Mouse (Mus musculus) embryonic fibroblast, embryonic 13.5 days (primary cell): ENCODE measurements around the gene Katnb1. TPM values are rescaled to one million over a fixed set of nuclear protein-coding genes. Genes with fewer than 3 reads are reported as not detected.

ENCODE experiments used
- H3K27ac ChIP-seq: 2 replicates; pipeline ENCODE4 v1.5.1; 2012; ENCODE audit warnings: low read length, control low read depth, inconsistent platforms; ENCODE audit not compliant: insufficient read depth
- H3K4me1 ChIP-seq: 2 replicates; pipeline ENCODE4 v1.6.1; 2011; ENCODE audit warnings: low read length; ENCODE audit not compliant: control insufficient read depth, insufficient read depth
- H3K4me3 ChIP-seq: 2 replicates; pipeline ENCODE4 v1.5.1; 2011; ENCODE audit warnings: mild to moderate bottlenecking, control low read depth, low read length; ENCODE audit not compliant: insufficient read depth
- CTCF ChIP-seq: IDR thresholded peaks from 2 replicates; pipeline ENCODE4 v1.5.1; 2011; ENCODE audit warnings: mild to moderate bottlenecking, control low read depth, low read length, moderate library complexity, borderline replicate concordance; ENCODE audit not compliant: insufficient read depth
- POLR2A ChIP-seq: IDR thresholded peaks from 2 replicates; pipeline ENCODE4 v1.6.1; 2011; ENCODE audit warnings: low read depth, mild to moderate bottlenecking, control low read depth, low read length, moderate library complexity
- polyA plus RNA-seq: library from polyadenylated mRNA; stranded (reverse); fragments of >200 nt; gene quantifications from 2 replicates; pipeline ENCODE4 v1.2.4, GENCODE M21; 2011; ENCODE audit warnings: low read depth; ENCODE audit not compliant: missing spikeins, insufficient read length

Katnb1 gene
- polyA plus RNA-seq, 1 experiment = 9.0 TPM

DNA sequence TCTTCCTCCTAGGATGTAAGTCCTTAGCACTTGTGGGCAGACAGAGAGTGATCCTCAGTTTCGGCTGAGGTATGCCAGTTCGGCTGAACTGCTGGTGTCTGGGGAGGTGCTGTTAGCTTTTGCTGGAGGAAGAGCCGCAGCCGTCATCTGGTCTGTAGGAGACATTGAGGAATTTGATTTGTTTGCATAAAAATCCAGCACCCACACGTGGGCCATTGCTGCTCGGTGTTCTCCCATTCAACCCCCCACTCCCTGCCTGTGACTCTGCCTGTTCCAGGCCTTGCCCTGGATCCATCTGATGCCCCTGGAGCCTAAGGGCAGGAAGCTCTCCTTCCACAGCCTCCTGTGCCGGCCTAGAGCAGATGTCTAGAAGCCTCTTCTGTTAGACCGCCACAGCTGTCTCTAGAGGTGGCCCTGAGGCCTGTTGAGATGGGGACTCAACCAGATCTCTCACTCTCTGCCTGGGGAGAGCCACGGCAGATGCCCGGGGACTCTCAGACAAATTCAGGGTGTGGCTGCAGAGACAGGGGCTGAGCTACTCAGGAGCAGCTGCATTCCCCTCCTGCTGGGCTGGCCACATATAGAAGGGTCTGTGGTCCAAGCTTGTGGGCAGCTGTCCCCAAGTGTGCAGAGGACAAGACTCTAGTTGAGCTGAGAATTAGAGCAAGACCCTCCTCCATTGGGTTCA is 3.9 kb downstream of the Katnb1 start:
- TF ChIP-seq CTCF (no peak), POLR2A (no peak)

DNA sequence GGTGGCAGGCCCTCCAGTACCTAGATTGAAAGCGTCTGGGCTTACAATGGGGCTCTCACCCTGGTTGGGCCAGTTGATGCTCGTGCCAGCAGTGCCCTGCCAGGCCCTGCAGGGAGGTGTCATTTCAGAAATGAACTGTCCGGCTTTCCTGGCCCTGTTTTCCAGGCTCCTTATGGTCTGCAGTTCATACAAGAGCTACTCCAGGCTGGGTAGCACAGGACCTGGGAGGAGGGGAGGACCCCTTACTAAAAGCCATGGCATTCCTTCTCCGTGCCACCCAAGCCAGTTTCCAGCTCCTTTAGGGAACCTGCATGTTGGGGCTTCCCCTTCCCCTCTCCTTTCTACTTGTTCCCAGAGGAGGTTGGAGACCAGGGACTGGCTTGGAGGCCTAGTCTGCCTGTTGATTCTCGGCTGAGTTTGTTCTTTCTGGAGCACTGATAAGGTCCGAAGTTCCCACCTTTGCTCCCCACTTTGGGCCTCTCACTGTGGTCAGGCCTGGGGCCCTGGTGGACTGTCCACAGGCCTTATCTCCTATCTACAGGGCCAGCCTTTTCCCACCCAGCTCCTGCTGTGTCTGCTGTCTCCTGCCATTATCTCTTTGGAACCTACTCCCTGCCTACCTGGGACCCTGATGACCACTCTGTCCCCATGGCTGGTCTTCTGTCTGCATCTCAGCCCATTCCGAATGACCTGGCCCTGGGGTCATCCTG is 4.6 kb downstream of the Katnb1 start:
- H3K4me1 ChIP-seq = no peaks in the 10 kb centered on the region
- no peak overlapping the region for H3K27ac ChIP-seq
- H3K4me3 ChIP-seq = no peak overlapping the region
- no peak for TF ChIP-seq POLR2A
- TF ChIP-seq CTCF = no peak

More for the DNA sequence above, 3.9 kb downstream of the Katnb1 start:
- H3K27ac ChIP-seq = no peak overlapping the region
- no peak overlapping the region for H3K4me3 ChIP-seq
- H3K4me1 ChIP-seq = no peaks in the 10 kb centered on the region

DNA sequence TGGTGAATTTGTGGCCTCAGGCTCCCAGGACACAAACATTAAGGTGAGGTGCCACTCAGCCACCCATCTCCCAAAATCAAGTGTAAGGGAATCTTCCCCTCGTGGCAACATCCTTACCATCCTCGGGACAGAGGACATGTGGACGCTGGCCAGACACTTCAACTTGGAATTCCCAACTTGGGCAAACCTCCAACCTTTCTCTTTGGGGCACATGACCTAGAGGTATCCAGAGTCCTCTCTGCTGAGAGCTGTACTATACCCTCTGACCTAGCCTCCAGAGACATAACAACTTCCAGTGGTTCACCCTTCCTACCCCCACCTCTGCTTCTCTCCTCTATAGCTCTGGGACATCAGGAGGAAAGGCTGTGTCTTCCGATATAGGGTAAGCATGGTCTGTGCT is 12.6 kb downstream of the Katnb1 start:
- Histone ChIP-seq H3K4me3 (no peak overlapping the region), H3K27ac (no peak overlapping the region), H3K4me1 (no peaks in the 10 kb centered on the region)
- no peak for TF ChIP-seq POLR2A
- no peak for TF ChIP-seq CTCF

DNA sequence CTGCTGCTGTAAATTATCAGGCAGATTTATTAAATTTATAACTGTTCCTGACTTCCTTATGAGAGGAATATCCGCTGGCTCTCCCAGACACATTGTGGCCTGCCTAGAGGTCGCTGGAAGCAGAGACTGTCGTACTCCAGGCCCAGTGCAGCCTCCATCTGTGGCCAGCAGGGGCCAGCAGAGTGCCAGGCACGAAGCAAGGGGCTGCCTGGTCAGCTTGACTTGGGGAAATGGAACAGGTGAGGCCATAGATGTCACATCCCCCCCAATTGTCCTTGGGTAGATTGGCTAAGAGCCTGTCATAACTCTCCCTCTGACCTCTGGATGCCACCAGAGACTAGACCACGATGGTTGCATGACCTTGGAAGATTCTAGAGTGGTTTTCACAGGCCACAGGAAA is 18.0 kb downstream of the Katnb1 start:
- Histone ChIP-seq H3K27ac (no peak overlapping the region), H3K4me1 (no peaks in the 10 kb centered on the region), H3K4me3 (no peak overlapping the region)
- TF ChIP-seq CTCF (peak; percentile 98), POLR2A (no peak)

DNA sequence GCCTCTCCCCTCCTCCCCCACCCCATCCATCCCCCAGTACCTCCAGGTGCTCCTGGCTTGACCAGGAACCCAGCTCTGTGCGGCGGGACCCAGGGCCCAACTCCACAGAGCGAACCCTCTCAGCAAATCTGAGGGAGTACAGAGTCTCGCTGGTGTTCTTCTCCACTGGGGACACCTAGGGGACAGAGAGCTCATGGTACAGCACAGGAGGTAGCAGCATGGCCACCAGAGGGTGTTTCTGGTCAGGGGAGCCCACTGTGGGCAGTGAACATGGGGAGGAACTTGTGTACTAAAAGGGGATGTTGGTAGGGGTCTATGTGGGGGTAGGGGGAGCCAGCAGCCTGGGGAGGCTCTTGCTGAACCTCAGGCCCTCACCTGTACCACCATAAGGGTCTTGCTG is 21.0 kb downstream of the Katnb1 start:
- TF ChIP-seq CTCF = peak; percentile 32; the same call in 1 of the 2 replicates
- no peak for TF ChIP-seq POLR2A

DNA sequence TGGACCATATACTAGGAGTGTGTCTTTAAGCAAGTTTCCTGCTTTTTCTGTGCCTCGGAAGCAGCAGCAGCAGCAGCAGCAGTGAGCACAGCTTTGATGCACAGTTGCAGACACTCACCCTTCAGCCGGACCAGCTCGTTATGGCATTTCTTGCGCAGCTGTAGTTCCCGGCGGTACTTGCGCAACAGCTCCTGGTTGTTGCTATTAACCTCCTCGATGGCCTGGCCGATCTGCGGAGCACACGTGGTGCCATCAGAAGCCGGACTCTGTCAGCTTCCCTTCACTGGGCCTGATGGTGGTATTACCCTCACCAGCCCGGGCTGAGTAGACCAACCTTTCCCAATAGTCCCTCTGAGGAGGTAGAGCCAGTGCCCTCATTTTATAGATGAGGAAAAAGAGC is 26.3 kb downstream of the Katnb1 start:
- Histone ChIP-seq H3K27ac (no peak overlapping the region), H3K4me3 (no peak overlapping the region), H3K4me1 (no peaks in the 10 kb centered on the region)
- no peak for TF ChIP-seq POLR2A
- TF ChIP-seq CTCF = no peak

More for the DNA sequence above, 21.0 kb downstream of the Katnb1 start:
- Histone ChIP-seq H3K4me1 (no peaks in the 10 kb centered on the region), H3K27ac (no peak overlapping the region), H3K4me3 (no peak overlapping the region)

DNA sequence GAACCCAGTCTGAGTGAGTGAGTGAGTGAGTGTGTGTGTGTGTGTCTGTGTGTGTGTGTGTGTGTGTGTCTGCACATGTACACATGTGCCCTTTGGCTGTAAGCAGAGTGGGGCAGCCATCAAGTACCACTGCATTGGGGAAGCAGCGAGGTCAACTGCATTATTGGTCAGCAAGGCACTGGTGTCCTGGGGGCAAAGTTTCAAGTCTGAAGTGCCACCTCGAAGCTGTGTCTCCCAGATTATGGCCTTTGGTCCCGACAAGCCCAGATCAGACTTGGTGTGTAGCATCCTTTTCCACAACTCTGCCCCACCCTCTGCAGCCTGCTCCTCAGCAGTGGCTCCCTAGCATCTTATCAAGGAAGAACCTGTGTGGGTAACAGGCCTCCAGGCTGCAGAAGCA is 31.6 kb downstream of the Katnb1 start:
- TF ChIP-seq CTCF = no peak
- no peak for TF ChIP-seq POLR2A
- no peaks in the 10 kb centered on the region for H3K4me1 ChIP-seq
- no peak overlapping the region for H3K27ac ChIP-seq
- H3K4me3 ChIP-seq = no peak overlapping the region

DNA sequence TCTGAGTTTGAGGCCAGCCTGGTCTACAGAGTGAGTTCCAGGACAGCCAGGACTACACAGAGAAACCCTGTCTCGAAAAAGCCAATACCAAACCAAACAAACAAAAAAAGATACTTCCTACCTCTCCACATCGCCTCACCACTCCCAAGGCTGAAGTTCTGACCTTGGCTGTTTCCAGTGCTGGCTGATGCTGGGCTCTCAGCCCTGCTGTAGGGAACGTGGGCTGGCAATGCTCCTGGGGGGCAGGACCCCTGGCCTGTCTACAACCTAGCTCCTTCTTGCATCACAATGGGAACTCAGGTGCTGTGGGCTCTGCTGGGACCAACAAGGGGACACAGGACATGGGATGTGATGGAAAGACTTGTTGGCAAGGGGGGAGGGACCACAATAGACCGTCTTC is 32.1 kb downstream of the Katnb1 start:
- TF ChIP-seq POLR2A (no peak), CTCF (no peak)
- no peaks in the 10 kb centered on the region for H3K4me1 ChIP-seq
- no peak overlapping the region for H3K4me3 ChIP-seq

DNA sequence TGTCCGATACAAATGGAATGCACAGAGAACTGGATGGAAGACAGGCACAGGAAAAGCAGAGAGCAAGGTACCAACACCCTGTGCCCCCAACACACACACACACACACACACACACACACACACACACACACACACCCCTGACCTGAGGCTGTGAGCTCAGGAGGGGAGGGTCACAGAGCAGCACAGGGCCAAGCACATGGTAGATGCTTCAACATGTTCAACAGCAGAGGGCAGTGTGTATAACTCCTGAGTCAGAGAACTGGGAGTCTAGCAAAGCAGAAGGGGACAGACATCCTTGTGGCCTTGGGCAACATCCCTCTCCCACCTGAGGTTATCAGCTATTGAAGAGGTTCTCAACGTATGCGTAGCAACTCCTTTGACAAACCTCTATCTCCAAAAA is 32.8 kb downstream of the Katnb1 start:
- TF ChIP-seq POLR2A (no peak), CTCF (peak; percentile 63; the same call in 1 of the 2 replicates)
- no peaks in the 10 kb centered on the region for H3K4me1 ChIP-seq
- H3K27ac ChIP-seq = no peak overlapping the region
- no peak overlapping the region for H3K4me3 ChIP-seq

More for the DNA sequence above, 32.1 kb downstream of the Katnb1 start:
- no peak overlapping the region for H3K27ac ChIP-seq

DNA sequence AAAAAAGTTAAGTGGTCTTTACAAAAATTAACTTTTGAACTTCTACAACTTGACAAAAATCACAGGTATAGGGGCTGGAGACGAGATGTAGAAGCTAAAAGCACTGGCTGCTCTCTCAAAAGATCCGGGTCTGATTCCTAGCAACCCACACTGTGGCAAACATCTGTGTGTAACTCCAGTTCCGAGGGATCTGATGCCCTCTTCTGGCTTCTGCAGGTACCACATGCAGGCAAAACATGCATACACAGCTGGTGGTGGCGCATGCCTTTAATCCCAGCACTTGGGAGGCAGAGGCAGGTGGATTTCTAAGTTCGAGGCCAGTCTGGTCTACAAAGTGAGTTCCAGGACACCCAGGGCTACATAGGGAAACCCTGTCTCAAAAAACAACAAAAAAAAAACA is 42.5 kb downstream of the Katnb1 start:
- no peak overlapping the region for H3K27ac ChIP-seq
- no peak for TF ChIP-seq POLR2A
- no peak for TF ChIP-seq CTCF

More for the DNA sequence above, 42.5 kb downstream of the Katnb1 start:
- no peak overlapping the region for H3K4me3 ChIP-seq
- H3K4me1 ChIP-seq = no peaks in the 10 kb centered on the region
